Mouse (Mus musculus) layer of hippocampus, postnatal 25 days (tissue): ENCODE measurements around the gene Cct7. TPM values are rescaled to one million over a fixed set of nuclear protein-coding genes. Genes with fewer than 3 reads are reported as not detected.

Source experiments
- DNase-seq, 2 experiments: peaks; one replicate each; pipeline ENCODE4 v3.0.0; 2022; ENCODE audit warnings: mixed read lengths in 2 of 2, low spot score in 1 of 2; ENCODE audit errors: extremely low spot score in 1 of 2
- total RNA-seq, 2 experiments: library from RNA; stranded (reverse); gene quantifications; 2 replicates each; pipeline ENCODE4 v1.2.3; 2021

Gene Cct7
- total RNA-seq, 2 experiments from 2014 or later, result 194 to 226 TPM

DNA sequence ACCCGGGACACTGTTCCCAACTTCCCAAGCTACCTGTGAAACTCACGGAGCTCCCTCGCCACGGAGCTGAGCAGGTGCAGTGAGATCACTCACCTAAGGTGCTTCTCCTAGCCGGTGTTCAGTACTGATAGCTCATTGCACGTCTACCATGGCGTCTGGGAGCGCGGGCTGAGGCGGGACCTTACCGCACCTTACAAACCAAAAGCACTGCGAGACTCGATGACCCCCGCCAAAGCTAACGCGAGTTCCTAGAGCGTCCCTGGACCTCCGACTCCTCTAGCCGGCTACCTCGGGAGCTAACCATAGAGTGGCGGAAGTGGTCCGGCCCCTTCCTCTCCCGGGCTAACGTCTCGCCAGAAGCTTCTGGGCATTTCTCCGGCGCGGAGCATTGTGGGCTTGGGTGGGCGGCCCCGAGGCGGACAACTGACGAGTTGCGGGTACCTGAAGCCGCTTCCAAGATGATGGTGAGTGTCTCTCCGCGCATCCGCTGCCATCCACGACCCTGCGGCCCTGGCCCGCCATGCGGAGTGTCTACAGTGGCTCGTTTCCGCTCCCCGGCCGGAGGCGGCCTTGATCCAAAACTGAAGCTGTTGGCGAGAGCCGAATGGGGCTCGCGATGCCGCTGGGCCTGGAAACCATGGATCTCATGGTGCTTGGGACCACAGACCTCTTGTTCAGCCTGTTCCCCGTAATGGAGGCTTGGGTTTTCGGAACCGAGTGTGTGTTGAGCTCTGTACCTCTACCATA is 523 bp downstream of the Cct7 start, which contains the start of gene Pradc1:
Pradc1 (minus strand) TSS at position 307 of the 747 bp plus-strand sequence.
- DNase-seq, result peak; percentile 90 to 91

GRCm38 (mm10) chr6:85452411-85452665 is 1.0 kb downstream of the Cct7 start:
- DNase-seq, result no peak

GRCm38 (mm10) chr6:85452816-85453215 is 1.5 kb downstream of the Cct7 start:
- no peak for DNase-seq

GRCm38 (mm10) chr6:85459621-85460020 is 8.3 kb downstream of the Cct7 start:
- DNase-seq, result no peak

GRCm38 (mm10) chr6:85465381-85465780 is 14.1 kb downstream of the Cct7 start:
- no peak for DNase-seq

DNA sequence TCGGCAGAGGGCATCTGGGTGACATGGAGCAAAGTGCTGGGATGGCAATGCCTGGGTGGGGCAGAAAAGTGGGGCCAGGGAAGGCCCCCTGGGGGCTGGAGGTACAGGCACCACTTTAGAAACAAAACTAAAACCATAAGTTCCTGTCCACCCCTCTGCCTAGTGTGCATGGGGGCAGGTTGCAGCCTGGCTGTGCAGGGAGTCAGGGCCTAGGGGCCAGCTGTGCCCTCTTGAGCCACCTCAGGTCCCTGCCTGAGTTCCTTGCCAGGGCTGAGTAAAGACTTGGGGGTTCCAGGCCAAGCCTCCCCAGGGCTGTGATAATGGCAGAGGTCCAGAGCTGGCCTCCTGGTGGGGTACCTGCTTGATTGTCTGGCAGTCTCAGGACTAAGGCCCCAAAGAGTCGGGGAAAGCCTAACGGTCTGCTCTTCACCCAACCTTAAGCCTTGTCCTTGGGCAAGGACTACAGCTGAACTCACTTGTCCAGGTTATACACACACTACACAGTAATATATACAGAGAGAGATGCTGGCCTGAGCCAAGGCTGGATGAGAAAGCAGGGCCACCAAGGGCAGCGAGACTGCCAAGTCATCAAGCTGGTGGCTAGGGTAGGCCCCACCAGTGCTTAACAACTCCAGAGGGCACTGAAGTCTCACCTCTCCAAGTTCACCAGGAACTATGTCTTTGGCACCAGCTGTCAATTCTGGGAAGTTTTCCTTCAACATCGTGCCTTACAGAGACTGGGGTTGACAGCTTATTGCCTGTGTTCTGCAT is 18.5 kb downstream of the Cct7 start:
- DNase-seq, result no peak

GRCm38 (mm10) chr6:85471962-85472361 is 20.6 kb downstream of the Cct7 start:
- no peak for DNase-seq

DNA sequence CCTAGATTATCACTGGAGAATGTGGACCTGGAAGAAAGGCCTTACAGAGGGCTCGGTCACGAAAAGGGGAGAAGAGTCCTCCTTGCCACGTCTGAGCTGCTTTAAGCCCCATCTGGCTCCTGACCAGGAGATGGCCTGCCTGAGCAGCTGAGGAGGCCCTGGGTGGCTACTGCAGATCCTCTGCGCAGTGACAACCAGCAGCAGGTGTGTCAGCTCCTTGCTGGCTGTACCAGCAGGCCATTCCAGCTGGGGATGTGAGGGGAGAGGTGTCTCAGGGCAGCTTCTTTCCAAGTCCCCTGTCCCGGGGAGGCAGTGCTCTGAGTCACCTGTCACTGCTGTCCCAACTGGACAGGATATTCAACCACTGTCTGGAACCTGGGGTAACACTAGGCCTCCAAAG is 21.2 kb downstream of the Cct7 start:
- no peak for DNase-seq

GRCm38 (mm10) chr6:85475581-85475980 is 24.3 kb downstream of the Cct7 start:
- no peak for DNase-seq

- no peak for DNase-seq
Measured at GRCm38 (mm10) chr6:85477366-85477917, 26.1 kb downstream of the Cct7 start.

DNA sequence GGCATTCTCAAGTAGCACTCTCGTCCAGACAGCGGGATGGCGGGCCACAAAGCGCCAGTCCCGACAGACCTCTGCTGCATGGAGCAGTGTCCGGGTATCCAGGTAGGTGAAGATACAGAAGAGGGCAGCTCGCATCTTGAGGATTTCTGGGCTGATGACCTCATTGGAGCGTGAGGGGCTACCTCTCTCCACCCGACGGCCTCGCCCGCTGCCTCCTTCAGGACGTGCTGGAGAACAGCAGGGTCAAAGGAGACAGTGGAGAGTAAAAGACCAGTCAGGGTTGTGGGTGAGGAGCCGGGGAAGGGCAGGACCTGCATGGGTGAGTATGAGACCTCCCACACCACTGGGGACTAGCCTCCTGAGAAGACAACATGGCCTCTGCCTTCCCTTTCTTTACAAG is 27.1 kb downstream of the Cct7 start:
- no peak for DNase-seq

GRCm38 (mm10) chr6:85479979-85480378 is 28.7 kb downstream of the Cct7 start:
- DNase-seq, result no peak

GRCm38 (mm10) chr6:85480685-85481084 is 29.4 kb downstream of the Cct7 start:
- no peak for DNase-seq

DNA sequence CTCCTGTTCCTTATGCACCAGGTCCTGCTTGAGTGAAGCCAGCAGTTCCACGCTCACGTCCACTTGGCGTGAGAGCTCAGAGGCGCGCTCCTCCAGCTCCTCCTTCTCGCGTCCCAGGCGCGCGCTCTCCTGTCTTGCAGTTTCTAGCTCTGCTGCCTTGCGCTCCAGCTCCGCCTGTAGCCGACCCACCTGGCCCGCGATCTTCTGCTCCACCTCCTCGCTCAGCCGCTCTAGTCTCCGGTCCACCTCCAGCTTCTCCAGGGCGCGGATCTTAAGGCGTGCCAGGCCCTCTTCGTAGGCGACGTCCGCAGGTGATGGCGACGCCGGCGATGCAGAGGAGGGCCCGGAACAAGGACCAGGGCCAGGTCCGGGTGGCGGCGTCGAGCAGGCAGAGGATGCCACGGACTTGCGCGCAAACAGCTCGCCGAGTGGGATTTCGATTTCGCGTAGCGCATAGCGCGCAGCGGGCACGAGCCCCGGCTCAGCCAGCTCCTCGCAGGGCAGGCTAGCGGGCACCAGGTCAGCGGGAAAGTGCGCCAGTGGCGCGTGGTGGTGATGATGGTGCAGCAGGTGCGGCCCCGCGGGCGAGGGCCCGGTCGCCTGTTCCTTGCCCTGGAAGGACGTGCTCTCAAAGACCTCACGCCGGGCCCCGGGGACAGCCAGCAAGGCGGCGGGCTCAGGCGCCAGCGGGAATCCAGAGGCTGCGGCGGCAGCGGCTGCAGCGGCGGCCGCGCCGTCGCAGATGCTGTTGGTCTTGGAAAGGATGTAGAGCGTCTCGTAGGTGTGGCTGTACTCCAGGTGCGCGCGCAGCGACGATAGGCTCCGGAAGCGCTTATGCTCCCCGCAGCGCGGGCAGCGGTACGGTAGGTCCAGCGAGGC is 32.8 kb downstream of the Cct7 start:
- no peak for DNase-seq

DNA sequence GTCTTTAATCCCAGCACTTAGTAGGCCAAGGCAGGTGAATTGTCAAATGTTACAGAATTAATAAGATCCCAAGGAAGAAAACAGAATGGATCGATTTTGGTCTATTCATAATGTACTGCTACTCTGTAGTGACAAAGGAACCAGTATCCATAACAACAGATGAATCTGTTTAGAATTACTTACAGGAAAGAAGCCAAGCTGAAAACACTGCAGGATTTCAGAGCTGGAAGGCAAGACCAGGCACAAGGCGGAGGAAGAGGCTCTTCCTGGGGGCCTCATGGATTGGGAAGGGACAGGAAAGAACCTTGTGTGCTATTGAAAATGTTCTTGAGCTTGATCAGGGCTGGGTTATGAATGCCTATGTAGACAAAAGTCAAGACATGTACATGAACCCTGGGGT is 34.4 kb downstream of the Cct7 start:
- no peak for DNase-seq

DNA sequence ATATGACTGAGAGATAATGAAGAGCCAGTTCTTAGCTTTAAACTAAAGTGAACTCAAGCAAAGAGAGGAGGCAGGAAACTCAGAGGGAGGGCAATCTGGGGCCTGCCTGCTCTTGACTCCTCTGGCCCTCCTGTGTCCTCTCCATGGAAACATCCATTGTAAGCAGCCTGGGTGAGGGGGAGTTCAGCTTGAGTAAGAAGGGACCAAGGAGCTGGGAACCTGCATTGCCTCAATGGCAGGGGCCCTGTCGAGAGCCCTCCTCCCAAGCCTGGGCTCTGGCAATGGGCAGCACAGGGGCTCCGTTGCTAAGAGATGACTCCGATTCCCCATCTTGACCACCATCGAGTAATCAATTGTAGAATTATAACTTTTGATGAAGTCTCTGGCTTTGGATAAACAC is 37.2 kb downstream of the Cct7 start:
- no peak for DNase-seq

DNA sequence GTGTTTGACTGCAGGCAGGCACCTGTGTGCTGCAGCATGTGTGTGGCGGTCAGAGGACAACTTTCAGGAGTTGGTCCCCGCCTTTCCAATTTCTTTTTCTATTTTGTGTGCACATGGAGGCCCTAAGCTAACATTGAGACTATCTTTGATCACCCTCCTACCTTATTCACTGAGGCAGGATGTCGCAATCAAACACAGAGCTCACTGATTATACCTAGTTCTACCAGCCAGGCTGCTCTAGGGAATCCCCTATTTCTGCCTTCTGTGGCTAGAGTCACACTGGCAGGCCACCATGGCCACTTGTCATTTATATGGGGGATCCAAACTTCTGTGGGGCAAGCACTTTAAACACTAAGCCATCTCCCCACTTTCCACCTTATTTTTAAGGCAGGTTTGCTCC is 38.4 kb downstream of the Cct7 start:
- no peak for DNase-seq

GRCm38 (mm10) chr6:85490252-85490651 is 38.9 kb downstream of the Cct7 start:
- DNase-seq, result no peak

GRCm38 (mm10) chr6:85491606-85492005 is 40.3 kb downstream of the Cct7 start:
- DNase-seq, result no peak

GRCm38 (mm10) chr6:85496976-85497375 is 45.7 kb downstream of the Cct7 start:
- no peak for DNase-seq

DNA sequence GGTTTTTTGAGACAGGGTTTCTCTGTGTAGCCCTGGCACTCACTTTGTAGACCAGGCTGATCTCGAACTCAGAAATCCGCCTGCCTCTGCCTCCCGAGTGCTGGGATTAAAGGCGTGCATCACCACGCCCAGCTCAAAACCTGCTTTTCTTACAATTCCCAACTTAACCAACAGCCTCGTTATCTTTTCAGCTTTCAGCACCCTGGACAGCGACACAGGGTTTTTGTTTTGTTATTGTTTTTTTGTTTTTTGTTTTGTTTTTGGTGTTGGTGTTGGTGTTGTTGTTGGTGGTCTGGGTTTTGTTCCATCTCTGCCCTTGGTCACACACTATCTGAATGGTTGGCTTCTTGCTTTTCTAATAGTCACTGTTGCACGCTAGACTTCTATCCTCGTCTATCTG is 46.8 kb downstream of the Cct7 start:
- DNase-seq, result no peak
